Mouse (Mus musculus) ES-E14 (cell line): ENCODE data around the gene Zfp384.

ENCODE experiments used
- HCFC1 ChIP-seq: IDR thresholded peaks from 2 replicates; pipeline ENCODE4 v1.6.1; 2012; ENCODE audit warnings: low read length, inconsistent platforms, borderline replicate concordance; ENCODE audit not compliant: insufficient read depth
- ZC3H11A ChIP-seq: IDR thresholded peaks from 2 replicates; pipeline ENCODE4 v1.6.1; 2012; ENCODE audit warnings: low read depth, mild to moderate bottlenecking, inconsistent platforms, low read length, borderline replicate concordance

GRCm38 (mm10) chr6:125040221-125040620 is 31.3 kb downstream of the Zfp384 start:
- TF ChIP-seq HCFC1: no peak
- TF ChIP-seq ZC3H11A: no peak
